Comparison of ENCODE assay signal across 30 mouse cellular contexts in the genomic region with DNA sequence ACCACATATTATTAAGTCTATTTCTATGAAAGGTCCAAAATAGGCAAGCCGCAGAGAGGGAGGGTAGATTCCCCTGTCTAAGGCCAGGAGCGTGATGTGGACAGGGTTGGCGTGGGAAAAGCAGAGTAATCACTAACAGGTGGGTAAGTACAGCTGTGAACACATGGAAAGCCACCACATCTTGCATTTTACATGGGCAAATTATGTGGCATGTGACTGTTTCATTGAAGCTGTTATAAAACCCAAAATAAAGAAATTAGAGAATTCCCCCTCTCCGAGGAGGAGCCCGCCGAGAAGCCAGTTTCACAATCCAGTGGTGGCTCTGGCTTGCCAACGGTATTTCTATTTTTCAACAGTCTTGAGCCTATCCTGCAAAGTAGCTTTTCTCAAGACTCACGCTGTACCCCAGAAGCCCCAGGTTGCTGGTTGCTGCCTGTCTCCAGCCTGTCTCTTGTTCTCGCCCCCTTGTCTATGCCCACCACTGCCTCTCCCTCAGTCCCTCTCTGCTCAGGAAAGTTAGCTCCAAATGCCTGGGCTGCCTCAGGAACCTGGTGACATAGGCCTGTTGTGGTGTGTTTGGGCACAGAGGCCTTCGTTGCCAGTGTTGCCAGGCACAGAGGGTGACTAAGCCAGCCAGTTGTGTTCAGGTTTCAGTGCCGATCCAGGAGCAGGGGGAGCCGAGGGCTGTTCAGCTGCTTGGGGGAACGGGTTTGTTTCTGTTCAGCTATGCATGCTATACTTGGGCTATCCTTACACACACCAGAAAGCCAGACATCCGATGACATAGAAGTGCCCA.
A peak's percentile ranks its signal among the peaks of the same experiment; 100 is the strongest.
DNase-seq lines count a peak whose midpoint lies in the region; ATAC-seq and TF ChIP-seq lines count a peak whose summit lies in the region.
"Had no signal": no experiment of that assay in that cellular context is flagged by ENCODE, and none has a peak within 500 bp of the region (broad histone marks: within the 10 kb centered on the region; RNA-seq: fewer than 3 reads in every experiment).

No protein-coding gene starts in this region.

- intact Hi-C loops in gastrocnemius, adult 2 months (cut with DNase I): loop anchor here (2.0 kb wide), 1 partner anchor 18 kb away; no protein-coding TSS in a partner anchor
- intact Hi-C loops in gastrocnemius, postnatal 36 days (cut with DNase I): loop anchor here (2.0 kb wide), 1 partner anchor 16 kb away; no protein-coding TSS in a partner anchor

- peak overlapping the region; percentile 94 for H3K27ac ChIP-seq in gastrocnemius, adult 2 months
- H3K27ac ChIP-seq in brown adipose tissue, adult 24 weeks (replicated peaks; ENCODE audit: low read depth, low read length): peak overlapping the region; percentile 25; the same call in 1 of the 2 replicates
- H3K27ac ChIP-seq: forebrain, embryonic 12.5 days; heart, embryonic 13.5 days; liver, embryonic 13.5 days; macrophage; midbrain, embryonic 10.5 days; midbrain, embryonic 15.5 days; stomach, postnatal 0 days had no signal

- peak overlapping the region; percentile 52 for H3K4me3 ChIP-seq in gastrocnemius, adult 2 months
- no peak overlapping the region for H3K4me3 ChIP-seq in brown adipose tissue, adult 24 weeks (ENCODE audit: insufficient read depth, low read depth, low read length)
- H3K4me3 ChIP-seq: erythroblast, embryonic 14.5 days; forebrain, embryonic 12.5 days; heart, embryonic 13.5 days; liver, embryonic 13.5 days; midbrain, embryonic 10.5 days; midbrain, embryonic 15.5 days had no signal

- TF ChIP-seq CTCF in gastrocnemius, adult 2 months (IDR thresholded peaks at IDR 0.05): no peak

- ATAC-seq in granulocyte monocyte progenitor cell, adult 5-6 weeks (replicated peaks; ENCODE audit: poor library complexity, severe bottlenecking): peak; percentile 57
- ATAC-seq: activated CD4-positive, CD25-positive, alpha-beta regulatory T cell, adult 4 months; CD4-positive, CD25-positive, alpha-beta regulatory T cell, adult 4 months; hindbrain, embryonic 16.5 days; lung, postnatal 0 days; midbrain, embryonic 15.5 days had no signal

- peaks cover 17% of the 10 kb centered on the region for H3K4me1 ChIP-seq in brown adipose tissue, adult 24 weeks (ENCODE audit: control insufficient read depth, insufficient read depth, insufficient read length, low read length)
- H3K4me1 ChIP-seq: forebrain, embryonic 12.5 days; liver, embryonic 13.5 days; midbrain, embryonic 10.5 days; midbrain, embryonic 15.5 days had no signal

- peak; percentile 82 for DNase-seq in gastrocnemius, adult 2 months
- DNase-seq in gastrocnemius, postnatal 36 days: no peak
- peak; percentile 73 for DNase-seq in 3134 (ENCODE audit: extremely low read depth, insufficient read length, low spot score)
- DNase-seq in thymus, postnatal 4 days: no peak
- no peak for DNase-seq in lung, postnatal 10 days
- no peak for DNase-seq in kidney, postnatal 14 days
- DNase-seq: adrenal gland, adult 2 months; cerebellum, adult 8-10 months; cerebellum, postnatal 25 days; kidney, adult 2 months; kidney, postnatal 4 days; liver, embryonic 13.5 days; lung, adult 18-20 months; right cerebral cortex, postnatal 25 days; spleen, adult 18-20 months; thymus, adult 18-20 months; thymus, postnatal 25 days had no signal

Comparison
In these comparisons a context has a peak if more than half of its experiments do, and no peak if none do; other contexts are left out.
1. DNase-seq: peak in gastrocnemius, adult 2 months (single experiment) and 3134 (single experiment); none in gastrocnemius, postnatal 36 days (0 of 2), thymus, postnatal 4 days (single experiment), lung, postnatal 10 days (single experiment) and kidney, postnatal 14 days (single experiment).